Mouse (Mus musculus) kidney, embryonic 16.5 days (tissue): ENCODE data around the gene Ifngr2. TPM values are rescaled to one million over a fixed set of nuclear protein-coding genes. Genes with fewer than 3 reads are reported as not detected.

ENCODE experiments used
- ATAC-seq: fragments of 200-750 bp; cut with Nextera tagmentation; 2 replicates; pipeline ENCODE4 v1.8.0; 2017; ENCODE audit warnings: moderate TSS enrichment; ENCODE audit not compliant: low FRiP score, low TSS enrichment
- H3K27ac ChIP-seq: fragments of 300-500 bp; sonication (generic); 2 replicates; pipeline ENCODE4 v1.5.1; 2014; ENCODE audit warnings: low read length
- H3K27me3 ChIP-seq: fragments of 300-500 bp; sonication (generic); 2 replicates; pipeline ENCODE4 v1.6.1; 2014; ENCODE audit warnings: low read length, control low read depth, mixed read lengths; ENCODE audit not compliant: insufficient read depth
- H3K36me3 ChIP-seq: fragments of 300-500 bp; sonication (generic); 2 replicates; pipeline ENCODE4 v1.6.1; 2014; ENCODE audit warnings: low read length, control low read depth, mixed read lengths; ENCODE audit not compliant: insufficient read depth
- H3K4me1 ChIP-seq: fragments of 300-500 bp; sonication (generic); 2 replicates; pipeline ENCODE4 v1.6.1; 2014; ENCODE audit warnings: low read length, control low read depth, mixed read lengths; ENCODE audit not compliant: insufficient read depth
- H3K4me2 ChIP-seq: fragments of 300-500 bp; sonication (generic); replicated peaks from 2 replicates; pipeline ENCODE4 v1.6.1; 2014; ENCODE audit warnings: low read depth, low read length
- H3K4me3 ChIP-seq: fragments of 300-500 bp; sonication (generic); 2 replicates; pipeline ENCODE4 v1.5.1; 2014; ENCODE audit warnings: mild to moderate bottlenecking, low read length
- H3K9ac ChIP-seq: fragments of 300-500 bp; sonication (generic); replicated peaks from 2 replicates; pipeline ENCODE4 v1.6.1; 2014; ENCODE audit warnings: low read length
- H3K9me3 ChIP-seq: fragments of 300-500 bp; sonication (generic); 2 replicates; pipeline ENCODE4 v1.6.1; 2016; ENCODE audit warnings: low read length, control low read depth
- WGBS: fragments of 180-500 bp; shearing (Covaris S2); extraction: QIAGEN DNeasy Blood & Tissue Kit; methylation state at CpG from one replicate; pipeline ENCODE4 v1.1.7; 2014; 5-methylcytosine and 5-hydroxymethylcytosine counted together
- polyA plus RNA-seq: library from polyadenylated mRNA; unstranded; fragments of >200 nt; fragmentation: Nextera tagmentation; extraction: Ambion mirVana; gene quantifications from 2 replicates; pipeline ENCODE4 v1.2.1, GENCODE M21; 2015

Gene Ifngr2
- polyA plus RNA-seq, 1 experiment from 2014 or later: 52.7 TPM

DNA sequence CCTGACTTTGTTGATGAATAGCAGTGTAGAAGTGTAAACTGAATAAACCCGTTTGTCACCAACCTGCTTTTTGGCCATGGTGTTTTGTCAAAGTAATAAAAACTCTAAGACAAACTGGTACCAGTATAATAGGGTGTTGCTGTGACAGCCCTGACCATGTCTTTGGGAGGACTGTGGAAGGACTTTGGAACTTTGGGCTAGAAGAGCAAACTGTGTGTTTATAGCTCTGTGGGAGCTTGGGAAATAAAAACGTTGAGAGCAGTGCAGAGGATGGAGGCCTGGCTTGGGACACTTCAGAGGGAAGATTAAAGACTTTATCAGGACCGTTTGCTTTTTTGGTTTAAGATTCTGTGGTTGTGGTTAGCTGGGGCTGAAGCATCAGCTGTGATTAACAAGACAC lies 24.2 kb downstream of the Ifngr2 start:
- Histone ChIP-seq H3K4me1 (no peaks in the 10 kb centered on the region), H3K27me3 (no peaks in the 10 kb centered on the region), H3K4me2 (no peak overlapping the region), H3K9me3 (no peaks in the 10 kb centered on the region), H3K4me3 (no peak overlapping the region), H3K9ac (no peak overlapping the region), H3K36me3 (no peaks in the 10 kb centered on the region), H3K27ac (no peak overlapping the region)
- ATAC-seq: no peak
- WGBS: 48% methylated on average over 3 of the region's 3 CpGs

DNA sequence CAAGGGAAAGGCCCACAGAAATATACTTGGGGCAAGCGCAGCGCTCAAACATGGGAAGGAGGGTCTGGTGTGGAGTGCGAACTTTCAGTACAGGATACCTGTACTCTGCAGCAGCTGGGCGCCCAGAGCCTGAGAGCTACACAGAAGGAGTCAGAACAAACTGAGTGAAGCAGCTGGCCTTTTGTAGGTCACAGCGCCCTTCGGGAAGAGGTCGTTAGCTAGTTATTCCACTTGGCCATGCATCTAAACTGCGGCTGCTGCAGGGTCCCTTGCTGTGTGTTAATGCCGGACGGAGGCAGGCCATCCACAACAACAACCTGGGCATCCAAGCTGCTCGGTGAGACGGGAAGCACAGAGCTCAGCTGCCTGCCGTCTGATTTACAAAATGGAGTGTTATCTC lies 28.3 kb downstream of the Ifngr2 start:
- Histone ChIP-seq H3K4me1 (no peaks in the 10 kb centered on the region), H3K4me2 (no peak overlapping the region)
- 70% methylated on average over 13 of the region's 13 CpGs for WGBS

DNA sequence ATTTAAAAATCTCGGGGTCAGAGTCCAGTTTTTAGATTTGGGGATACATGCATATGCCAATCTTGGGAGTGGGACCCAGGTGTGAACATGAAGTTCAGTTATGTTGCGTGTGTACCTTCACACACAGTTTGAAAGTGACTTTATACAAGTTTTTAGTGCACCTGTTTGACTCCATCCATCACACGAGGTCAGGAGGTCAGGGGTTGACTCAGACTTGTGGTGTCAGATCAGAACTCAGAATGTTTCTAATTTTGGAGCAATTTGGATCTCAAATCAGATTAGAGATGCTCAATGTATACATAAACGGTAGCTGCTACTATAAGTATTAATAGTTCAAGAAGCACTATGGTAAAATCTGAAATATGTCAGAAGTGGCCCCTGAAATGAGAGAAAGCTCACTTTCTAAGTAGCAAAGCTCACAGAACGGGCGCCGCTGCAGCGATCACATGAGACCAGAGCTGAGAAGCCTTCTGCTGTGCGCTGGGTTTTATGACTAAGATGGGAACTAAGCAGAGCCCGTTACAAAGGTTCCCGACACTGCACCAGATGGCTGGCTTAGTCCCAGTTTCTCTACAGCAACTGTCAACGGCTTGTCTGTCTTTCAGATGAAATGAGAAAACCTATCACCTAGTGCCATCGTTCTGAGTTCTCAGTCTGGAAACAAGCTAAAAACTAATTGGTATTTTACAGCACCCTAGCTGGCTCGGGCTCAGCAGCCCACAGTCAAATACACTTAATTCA lies 32.3 kb downstream of the Ifngr2 start:
- no peak for ATAC-seq
- no peak overlapping the region for H3K9ac ChIP-seq
- H3K4me3 ChIP-seq: no peak overlapping the region
- H3K27me3 ChIP-seq: no peaks in the 10 kb centered on the region
- 65% methylated on average over 14 of the region's 14 CpGs for WGBS
- H3K4me2 ChIP-seq: no peak overlapping the region
- no peaks in the 10 kb centered on the region for H3K4me1 ChIP-seq
- no peaks in the 10 kb centered on the region for H3K9me3 ChIP-seq
- 0 out of 2 replicates have a peak, but pooled peaks cover 3% of the 10 kb centered on the region for H3K36me3 ChIP-seq
- H3K27ac ChIP-seq: no peak overlapping the region

More for the DNA sequence above, 28.3 kb downstream of the Ifngr2 start:
- ATAC-seq: no peak
- Histone ChIP-seq H3K9ac (no peak overlapping the region), H3K27me3 (no peaks in the 10 kb centered on the region), H3K27ac (no peak overlapping the region), H3K9me3 (no peaks in the 10 kb centered on the region), H3K4me3 (no peak overlapping the region), H3K36me3 (no peaks in the 10 kb centered on the region)

DNA sequence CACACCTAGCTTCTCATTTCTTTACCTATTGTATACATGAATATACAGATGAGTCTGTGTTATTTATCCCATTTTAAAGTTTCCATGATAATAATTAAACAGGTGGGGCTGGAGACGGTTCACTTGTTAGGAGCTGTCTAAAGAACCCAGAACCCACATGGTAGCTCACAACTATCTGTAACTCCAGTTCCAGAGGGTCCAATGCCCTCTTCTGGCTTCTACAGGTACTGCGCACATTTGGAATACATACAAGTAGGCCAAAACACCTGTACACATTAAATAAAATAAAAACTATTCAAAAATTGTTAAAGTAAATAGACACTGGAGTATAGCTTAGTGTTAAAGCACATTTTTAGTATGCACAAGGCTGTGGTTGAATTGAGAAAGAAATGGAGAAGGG lies 35.4 kb downstream of the Ifngr2 start:
- no peaks in the 10 kb centered on the region for H3K4me1 ChIP-seq
- no peak overlapping the region for H3K4me2 ChIP-seq
- 78% methylated on average over 2 of the region's 2 CpGs for WGBS
- H3K4me3 ChIP-seq: no peak overlapping the region
- no peak overlapping the region for H3K9ac ChIP-seq
- ATAC-seq: no peak
- no peak overlapping the region for H3K27ac ChIP-seq
- H3K27me3 ChIP-seq: no peaks in the 10 kb centered on the region
- no peaks in the 10 kb centered on the region for H3K9me3 ChIP-seq
- H3K36me3 ChIP-seq: 0 out of 2 replicates have a peak, but pooled peaks cover 5% of the 10 kb centered on the region

DNA sequence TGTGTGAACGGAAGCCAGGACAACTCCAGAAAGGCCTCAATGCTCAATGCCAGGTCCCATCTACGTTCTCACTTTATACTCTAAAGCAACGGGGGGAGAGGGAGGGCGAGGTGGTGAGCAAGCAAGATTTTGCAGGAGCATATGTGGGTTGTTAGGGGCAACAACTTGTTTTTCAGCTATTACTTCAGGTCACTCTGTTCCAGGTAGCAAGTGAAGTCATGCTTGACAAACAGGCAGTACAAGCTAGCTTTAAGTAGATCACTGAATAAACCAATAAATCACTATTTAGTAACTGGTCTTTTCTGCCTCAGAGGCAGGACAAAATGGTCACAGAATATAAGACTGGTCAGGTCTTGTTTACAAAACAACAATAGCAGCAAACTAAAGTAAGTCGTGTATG lies 38.7 kb downstream of the Ifngr2 start:
- Histone ChIP-seq H3K27ac (no peak overlapping the region; the same call in 1 of the 2 replicates), H3K27me3 (no peaks in the 10 kb centered on the region), H3K4me3 (no peak overlapping the region), H3K4me2 (no peak overlapping the region), H3K9ac (no peak overlapping the region), H3K36me3 (0 out of 2 replicates have a peak, but pooled peaks cover 5% of the 10 kb centered on the region), H3K9me3 (no peaks in the 10 kb centered on the region), H3K4me1 (no peaks in the 10 kb centered on the region)
- ATAC-seq: peak; percentile 66
- WGBS: 76% methylated on average over 5 of the region's 5 CpGs

DNA sequence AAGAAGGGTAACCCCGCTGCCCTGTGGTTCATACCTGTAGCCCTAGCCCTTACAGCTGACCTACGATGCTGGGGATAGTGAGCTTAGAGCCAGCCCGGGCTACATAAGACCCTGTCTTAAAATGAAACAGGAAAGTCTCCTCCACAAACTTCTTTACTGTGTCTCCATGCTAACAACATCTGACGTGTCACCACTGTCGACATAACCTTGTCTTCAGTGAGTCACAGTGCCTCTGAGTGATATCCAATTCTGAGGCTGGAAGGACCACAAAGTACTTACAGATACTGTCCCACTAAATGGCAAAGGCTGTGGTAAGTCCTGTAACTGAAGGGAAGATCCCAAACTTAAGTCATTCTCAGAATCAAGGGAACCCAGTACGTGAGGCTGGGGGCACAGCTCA lies 39.4 kb downstream of the Ifngr2 start:
- WGBS: 91% methylated on average over 6 of the region's 6 CpGs
- Histone ChIP-seq H3K4me2 (no peak overlapping the region), H3K9ac (no peak overlapping the region), H3K27ac (no peak overlapping the region; the same call in 1 of the 2 replicates), H3K36me3 (0 out of 2 replicates have a peak, but pooled peaks cover 5% of the 10 kb centered on the region), H3K27me3 (no peaks in the 10 kb centered on the region), H3K9me3 (no peaks in the 10 kb centered on the region), H3K4me3 (no peak overlapping the region), H3K4me1 (0 out of 2 replicates have a peak, but pooled peaks cover 4% of the 10 kb centered on the region)
- ATAC-seq: no peak

DNA sequence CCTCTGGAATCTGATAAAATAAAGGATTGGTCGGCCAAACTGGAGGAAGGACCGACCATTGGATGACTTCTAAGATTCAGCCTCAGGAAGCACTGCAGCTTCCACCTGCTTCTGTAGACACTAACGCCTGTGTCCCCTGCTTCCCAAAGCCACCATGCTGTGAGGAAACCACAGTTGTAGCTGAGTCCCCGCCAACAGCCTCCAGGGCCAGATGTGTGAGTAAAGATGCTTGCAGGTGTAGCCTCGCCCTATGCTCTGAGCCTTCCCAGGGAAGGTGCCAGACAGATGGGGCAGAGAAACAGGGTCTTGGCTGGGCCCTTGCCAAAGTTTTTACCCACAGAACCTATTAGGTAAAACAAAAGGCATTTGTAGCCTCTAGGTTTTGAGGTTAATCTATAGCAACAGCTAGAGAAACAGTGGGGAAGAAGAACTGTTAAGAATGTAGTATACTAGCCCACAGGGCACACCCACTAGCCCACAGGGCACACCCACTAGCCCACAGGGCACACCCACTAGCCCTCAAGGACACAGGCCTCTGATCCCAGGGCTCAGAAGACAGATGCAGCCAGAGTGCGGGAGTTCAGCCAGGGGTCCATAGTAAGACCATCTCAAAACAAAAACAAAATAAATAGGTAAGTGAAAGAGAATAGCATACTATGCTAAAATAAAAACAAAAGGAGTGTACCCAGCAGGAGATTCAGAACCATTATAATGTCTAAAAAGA lies 41.0 kb downstream of the Ifngr2 start:
- H3K9me3 ChIP-seq: no peaks in the 10 kb centered on the region
- H3K4me2 ChIP-seq: no peak overlapping the region
- H3K27ac ChIP-seq: no peak overlapping the region
- 74% methylated on average over 6 of the region's 6 CpGs for WGBS
- 0 out of 2 replicates have a peak, but pooled peaks cover 5% of the 10 kb centered on the region for H3K36me3 ChIP-seq
- no peak overlapping the region for H3K4me3 ChIP-seq
- no peaks in the 10 kb centered on the region for H3K27me3 ChIP-seq
- peaks cover 16% of the 10 kb centered on the region for H3K4me1 ChIP-seq
- no peak for ATAC-seq
- no peak overlapping the region for H3K9ac ChIP-seq

DNA sequence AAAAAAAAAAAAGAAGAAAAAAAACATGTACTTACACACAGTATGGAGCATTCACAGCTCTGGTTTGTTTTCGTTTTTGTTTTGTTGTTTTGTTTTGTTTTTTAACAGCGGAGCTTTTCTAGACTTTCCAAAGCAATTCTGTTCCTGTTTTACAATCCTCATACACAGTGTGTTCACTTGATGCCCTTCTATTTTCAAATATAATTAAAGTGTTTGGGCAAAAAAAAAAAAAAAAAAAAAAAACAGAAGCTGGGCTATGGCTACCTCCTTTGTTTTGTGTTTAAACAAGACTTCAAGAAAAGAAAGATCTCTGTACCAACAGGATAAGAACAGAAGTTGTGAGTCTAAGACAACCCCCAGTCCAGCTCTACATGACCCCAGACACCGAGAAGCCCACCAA lies 41.8 kb downstream of the Ifngr2 start:
- Histone ChIP-seq H3K4me3 (no peak overlapping the region), H3K9ac (no peak overlapping the region), H3K36me3 (0 out of 2 replicates have a peak, but pooled peaks cover 5% of the 10 kb centered on the region), H3K4me2 (no peak overlapping the region), H3K9me3 (no peaks in the 10 kb centered on the region), H3K4me1 (peaks cover 24% of the 10 kb centered on the region), H3K27me3 (no peaks in the 10 kb centered on the region), H3K27ac (no peak overlapping the region)
- WGBS: 80% methylated on average over 3 of the region's 3 CpGs
- ATAC-seq: no peak

DNA sequence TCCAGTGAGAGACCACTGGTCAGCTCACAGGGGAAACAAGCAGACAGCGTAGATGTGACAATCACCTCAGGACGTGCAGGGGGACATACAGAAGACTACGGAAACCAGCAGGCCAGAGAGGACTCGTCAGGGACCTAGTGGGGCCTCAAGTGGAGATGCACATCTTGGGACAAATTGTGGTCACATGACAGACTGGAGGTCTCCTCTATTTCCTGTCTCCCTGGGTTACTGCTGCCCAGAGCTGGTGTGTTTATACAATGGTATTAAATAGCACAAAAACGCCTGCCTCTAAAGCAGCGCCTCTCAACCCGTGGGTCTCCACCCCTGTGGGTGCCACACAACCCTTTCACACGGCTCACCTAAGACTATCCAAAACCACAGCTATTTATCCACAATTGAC lies 45.3 kb downstream of the Ifngr2 start:
- Histone ChIP-seq H3K4me3 (no peak overlapping the region), H3K36me3 (no peaks in the 10 kb centered on the region), H3K9me3 (no peaks in the 10 kb centered on the region), H3K4me1 (peaks cover 37% of the 10 kb centered on the region), H3K27ac (no peak overlapping the region), H3K27me3 (no peaks in the 10 kb centered on the region), H3K9ac (no peak overlapping the region), H3K4me2 (no peak overlapping the region)
- 39% methylated on average over 8 of the region's 8 CpGs for WGBS
- peak; percentile 25; the same call in 1 of the 2 replicates for ATAC-seq

DNA sequence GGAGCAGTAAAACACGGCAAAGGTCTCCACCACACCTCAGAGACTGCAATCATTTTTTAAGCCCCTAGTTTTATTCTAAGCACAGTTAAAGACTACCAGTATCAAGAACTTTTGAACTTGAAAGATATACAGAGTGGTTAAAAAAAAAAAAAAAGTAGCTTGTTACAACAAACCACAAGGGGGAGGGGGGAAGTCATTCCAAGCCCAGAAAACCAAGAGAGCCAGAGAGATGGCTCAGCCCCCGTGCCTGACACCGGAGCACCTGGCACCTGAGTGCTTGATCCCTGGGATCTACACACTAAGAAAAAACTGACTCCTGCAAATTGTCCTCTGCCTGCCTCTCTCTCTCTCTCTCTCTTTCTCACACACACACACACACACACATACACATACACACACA lies 46.4 kb downstream of the Ifngr2 start:
- Histone ChIP-seq H3K4me1 (peaks cover 37% of the 10 kb centered on the region), H3K36me3 (no peaks in the 10 kb centered on the region), H3K4me3 (no peak overlapping the region), H3K27ac (no peak overlapping the region), H3K27me3 (peaks cover 1% of the 10 kb centered on the region; the same call in 1 of the 2 replicates), H3K4me2 (no peak overlapping the region), H3K9me3 (no peaks in the 10 kb centered on the region), H3K9ac (no peak overlapping the region)
- ATAC-seq: no peak
- 37% methylated on average over 3 of the region's 3 CpGs for WGBS
